Mouse (Mus musculus) MEL (cell line): ENCODE measurements around the gene Insyn1. TPM values are rescaled to one million over a fixed set of nuclear protein-coding genes. Genes with fewer than 3 reads are reported as not detected.

ENCODE experiments used
- DNase-seq: peaks from one replicate; pipeline ENCODE4 v3.0.0; 2011; ENCODE audit warnings: low read depth, low spot score
- H3K27ac ChIP-seq: 2 replicates; pipeline ENCODE4 v1.5.1; 2012; ENCODE audit warnings: low read depth, mild to moderate bottlenecking, control low read depth, low read length, moderate library complexity; ENCODE audit not compliant: control insufficient read depth
- H3K27me3 ChIP-seq, 2 experiments: fragments of 150-350 bp in 1 of 2; sonication (generic) in 1 of 2; 2 replicates each; pipeline ENCODE4 v1.6.1; 2012; ENCODE audit warnings: low read length in 2 of 2, mild to moderate bottlenecking in 2 of 2, improper control_type of control experiment in 1 of 2, moderate library complexity in 1 of 2; ENCODE audit not compliant: insufficient read depth in 2 of 2, control insufficient read depth in 1 of 2
- H3K36me3 ChIP-seq, 2 experiments: 2 replicates each; pipeline ENCODE4 v1.6.1; 2012 to 2014; ENCODE audit warnings: low read length in 2 of 2, improper control_type of control experiment in 1 of 2, inconsistent platforms in 1 of 2, mild to moderate bottlenecking in 1 of 2; ENCODE audit not compliant: insufficient read depth in 2 of 2, control insufficient read depth in 1 of 2
- H3K4me1 ChIP-seq, 2 experiments: fragments of 150-350 bp in 1 of 2; sonication (generic) in 1 of 2; 2 replicates each; pipeline ENCODE4 v1.6.1; 2012; ENCODE audit warnings: low read length in 2 of 2, improper control_type of control experiment in 1 of 2, mild to moderate bottlenecking in 1 of 2; ENCODE audit not compliant: insufficient read depth in 2 of 2, control insufficient read depth in 1 of 2
- H3K4me3 ChIP-seq, 2 experiments: fragments of 150-350 bp in 1 of 2; sonication (generic) in 1 of 2; 2 replicates each; pipeline ENCODE4 v1.5.1; 2012; ENCODE audit warnings: low read depth in 2 of 2, low read length in 2 of 2, mild to moderate bottlenecking in 2 of 2, moderate library complexity in 2 of 2, control low read depth in 1 of 2, improper control_type of control experiment in 1 of 2; ENCODE audit not compliant: control insufficient read depth in 1 of 2, insufficient read depth in 1 of 2
- H3K79me2 ChIP-seq: 2 replicates; pipeline ENCODE4 v1.6.1; 2012; ENCODE audit warnings: mild to moderate bottlenecking, low read length, moderate library complexity; ENCODE audit not compliant: control insufficient read depth, poor library complexity, insufficient read depth
- H3K9ac ChIP-seq: 2 replicates; pipeline ENCODE4 v1.6.1; 2012; ENCODE audit warnings: low read depth, mild to moderate bottlenecking, control low read depth, low read length, moderate library complexity; ENCODE audit not compliant: control insufficient read depth, poor library complexity, severe bottlenecking
- H3K9me3 ChIP-seq: fragments of 150-350 bp; sonication (generic); replicated peaks from 2 replicates; pipeline ENCODE4 v1.6.1; 2012; ENCODE audit warnings: mild to moderate bottlenecking, low read length, improper control_type of control experiment, moderate library complexity; ENCODE audit not compliant: insufficient read depth
- BHLHE40 ChIP-seq: IDR thresholded peaks from 2 replicates; pipeline ENCODE4 v1.6.1; 2012; ENCODE audit warnings: low read depth, mild to moderate bottlenecking, inconsistent platforms, low read length, improper control_type of control experiment, borderline replicate concordance
- CHD2 ChIP-seq: IDR thresholded peaks from 2 replicates; pipeline ENCODE4 v1.6.1; 2011; ENCODE audit warnings: low read length, improper control_type of control experiment
- CTCF ChIP-seq, 3 experiments: IDR thresholded peaks in 2 of 3; conservative IDR thresholded peaks in 1 of 3; 2 replicates each; pipeline ENCODE4 v1.5.1; 2011 to 2012; ENCODE audit warnings: low read length in 3 of 3, low read depth in 2 of 3, mild to moderate bottlenecking in 2 of 3, improper control_type of control experiment in 1 of 3, inconsistent platforms in 1 of 3, mixed read lengths in 1 of 3, moderate library complexity in 1 of 3; ENCODE audit not compliant: control insufficient read depth in 1 of 3, insufficient read depth in 1 of 3, poor library complexity in 1 of 3, severe bottlenecking in 1 of 3
- ELF1 ChIP-seq: IDR thresholded peaks from 2 replicates; pipeline ENCODE4 v1.6.1; 2014; ENCODE audit warnings: low read depth, mild to moderate bottlenecking, inconsistent platforms, low read length, improper control_type of control experiment, moderate library complexity
- ETS1 ChIP-seq: IDR thresholded peaks from 2 replicates; pipeline ENCODE4 v1.6.1; 2012; ENCODE audit warnings: low read depth, mild to moderate bottlenecking, inconsistent platforms, low read length, improper control_type of control experiment, moderate library complexity
- GATA1 ChIP-seq: IDR thresholded peaks from 2 replicates; pipeline ENCODE4 v1.6.1; 2011; ENCODE audit warnings: low read depth, low read length, improper control_type of control experiment
- HCFC1 ChIP-seq: IDR thresholded peaks from 2 replicates; pipeline ENCODE4 v1.6.1; 2012; ENCODE audit warnings: low read depth, mild to moderate bottlenecking, inconsistent platforms, low read length, improper control_type of control experiment, moderate library complexity
- MEF2A ChIP-seq: IDR thresholded peaks from 2 replicates; pipeline ENCODE4 v1.6.1; 2014; ENCODE audit warnings: low read depth, mild to moderate bottlenecking, inconsistent platforms, low read length, improper control_type of control experiment; ENCODE audit not compliant: poor library complexity, insufficient replicate concordance, severe bottlenecking; ENCODE audit errors: extremely low read depth
- MXI1 ChIP-seq: IDR thresholded peaks from 2 replicates; pipeline ENCODE4 v1.6.1; 2011; ENCODE audit warnings: mild to moderate bottlenecking, low read depth, low read length, improper control_type of control experiment
- NELFE ChIP-seq: IDR thresholded peaks from 2 replicates; pipeline ENCODE4 v1.6.1; 2011; ENCODE audit warnings: low read depth, low read length, improper control_type of control experiment
- POLR2A ChIP-seq, 2 experiments: IDR thresholded peaks; 2 replicates each; pipeline ENCODE4 v1.6.1; 2011 to 2012; ENCODE audit warnings: low read length in 2 of 2, mild to moderate bottlenecking in 2 of 2, control low read depth in 1 of 2, improper control_type of control experiment in 1 of 2, low read depth in 1 of 2, moderate library complexity in 1 of 2; ENCODE audit not compliant: control insufficient read depth in 1 of 2, insufficient read depth in 1 of 2, poor library complexity in 1 of 2
- POLR2AphosphoS5 ChIP-seq: IDR thresholded peaks from 2 replicates; pipeline ENCODE4 v1.6.1; 2012; ENCODE audit warnings: low read depth, borderline replicate concordance, mild to moderate bottlenecking, inconsistent platforms, low read length, moderate library complexity, mixed read lengths
- RAD21 ChIP-seq: IDR thresholded peaks from 2 replicates; pipeline ENCODE4 v1.6.1; 2011; ENCODE audit warnings: mild to moderate bottlenecking, low read depth, low read length, improper control_type of control experiment
- RCOR1 ChIP-seq: IDR thresholded peaks from 2 replicates; pipeline ENCODE4 v1.6.1; 2012; ENCODE audit warnings: low read depth, mild to moderate bottlenecking, inconsistent platforms, low read length, improper control_type of control experiment
- SMC3 ChIP-seq: IDR thresholded peaks from 2 replicates; pipeline ENCODE4 v1.6.1; 2011; ENCODE audit warnings: low read depth, low read length, improper control_type of control experiment
- TBP ChIP-seq: IDR thresholded peaks from 2 replicates; pipeline ENCODE4 v1.8.0; 2011; ENCODE audit warnings: low read depth, low read length, improper control_type of control experiment
- TCF12 ChIP-seq: IDR thresholded peaks from 2 replicates; pipeline ENCODE4 v1.6.1; 2014; ENCODE audit warnings: low read depth, mild to moderate bottlenecking, inconsistent platforms, low read length, improper control_type of control experiment, moderate library complexity
- ZC3H11A ChIP-seq: IDR thresholded peaks from 2 replicates; pipeline ENCODE4 v1.6.1; 2012; ENCODE audit warnings: low read depth, mild to moderate bottlenecking, inconsistent platforms, low read length, improper control_type of control experiment
- polyA plus RNA-seq, 2 experiments: library from polyadenylated mRNA; stranded (reverse) in 1 of 2; unstranded in 1 of 2; fragments of >175 nt in 1 of 2; fragments of >200 nt in 1 of 2; gene quantifications; 2 replicates each; pipeline versions ENCODE4 v1.2.1 to v1.2.4; 2012; ENCODE audit warnings: low replicate concordance in 2 of 2, low read depth in 1 of 2; ENCODE audit not compliant: insufficient read length in 2 of 2, insufficient read depth in 1 of 2, missing spikeins in 1 of 2
- total RNA-seq: library from RNA; depleted of rRNA; stranded (reverse); fragments of 300-350 nt; gene quantifications from 2 replicates; pipeline ENCODE4 v1.2.3, GENCODE M21; 2012

The Insyn1 gene
- total and polyA plus RNA-seq, 3 experiments, result not detected

GRCm38 (mm10) chr9:58532236-58532635 is 43.8 kb downstream of the Insyn1 start:
- no peaks in the 10 kb centered on the region for H3K27me3 ChIP-seq
- TF ChIP-seq CHD2 (no peak), TCF12 (no peak), BHLHE40 (no peak), HCFC1 (no peak), NELFE (no peak), ETS1 (no peak), MEF2A (no peak), POLR2AphosphoS5 (no peak)
- H3K9me3 ChIP-seq, result no peaks in the 10 kb centered on the region
- no peaks in the 10 kb centered on the region for H3K36me3 ChIP-seq
- no peaks in the 10 kb centered on the region for H3K79me2 ChIP-seq
- H3K4me3 ChIP-seq, result no peak overlapping the region
- H3K27ac ChIP-seq, result no peak overlapping the region
- peaks cover 3 to 9% of the 10 kb centered on the region in 2 experiments; a peak in 3 of 4 replicates for H3K4me1 ChIP-seq
- DNase-seq, result no peak
- no peak overlapping the region for H3K9ac ChIP-seq

- H3K9me3 ChIP-seq, result no peaks in the 10 kb centered on the region
Observed at GRCm38 (mm10) chr9:58533322-58533721, 44.9 kb downstream of the Insyn1 start.

GRCm38 (mm10) chr9:58534766-58535165 is 46.4 kb downstream of the Insyn1 start:
- Histone ChIP-seq H3K9ac (no peak overlapping the region), H3K27me3 (no peaks in the 10 kb centered on the region), H3K4me1 (peaks cover 3 to 21% of the 10 kb centered on the region in 2 experiments; a peak in 3 of 4 replicates), H3K4me3 (no peak overlapping the region), H3K36me3 (peaks cover 0 to 3% of the 10 kb centered on the region in 2 experiments; a peak in 2 of 4 replicates), H3K9me3 (no peaks in the 10 kb centered on the region), H3K79me2 (no peaks in the 10 kb centered on the region), H3K27ac (no peak overlapping the region)
- DNase-seq, result peak; percentile 82
- TF ChIP-seq RAD21, result peak; percentile 71
- peak; percentile 48 for TF ChIP-seq ZC3H11A
- no peak for TF ChIP-seq MXI1
- no peak for TF ChIP-seq GATA1
- TF ChIP-seq POLR2AphosphoS5, result no peak
- TF ChIP-seq CTCF (IDR thresholded peaks at IDR 0.05 in 2 of 3, conservative IDR thresholded peaks at IDR 0.05 in 1 of 3; ENCODE audit: control insufficient read depth in 1 of 3, insufficient read depth in 1 of 3, low read depth in 2 of 3, low read length in 3 of 3, poor library complexity in 1 of 3, severe bottlenecking in 1 of 3), result peak; percentile 59 to 86 (median 73)
- no peak for TF ChIP-seq ELF1
- peak; percentile 72 for TF ChIP-seq SMC3

More at GRCm38 (mm10) chr9:58533322-58533721, 44.9 kb downstream of the Insyn1 start:
- TF ChIP-seq MEF2A, result no peak
- TF ChIP-seq ETS1, result no peak
- TF ChIP-seq CHD2, result no peak
- no peak for TF ChIP-seq TBP
- no peak for TF ChIP-seq POLR2A (IDR thresholded peaks at IDR 0.05; ENCODE audit: control insufficient read depth in 1 of 2, insufficient read depth in 1 of 2, low read depth in 1 of 2, low read length in 2 of 2, poor library complexity in 1 of 2)
- no peak for TF ChIP-seq RCOR1
- DNase-seq, result no peak
- Histone ChIP-seq H3K4me1 (peaks cover 3 to 18% of the 10 kb centered on the region in 2 experiments; a peak in 3 of 4 replicates), H3K79me2 (no peaks in the 10 kb centered on the region), H3K27me3 (no peaks in the 10 kb centered on the region), H3K9ac (no peak overlapping the region), H3K36me3 (peaks cover 0 to 3% of the 10 kb centered on the region in 2 experiments; a peak in 2 of 4 replicates), H3K4me3 (no peak overlapping the region), H3K27ac (no peak overlapping the region)
